Mouse (Mus musculus) adrenal gland (tissue): ENCODE results near the gene Gm17490.

Experiments
- intact Hi-C: fragments of 180-260 bp; cut with DNase I; formaldehyde crosslinking; loops from one replicate; pipeline ENCODE4 v1.15.1; 2025
- long read RNA-seq, 2 experiments: library from polyadenylated mRNA; unstranded; transcript quantifications; one replicate each; pipeline ENCODE4 v2.0.0; 2020; ENCODE audit warnings: borderline replicate concordance in 1 of 2; ENCODE audit not compliant: insufficient replicate concordance in 1 of 2

Gene Gm17490
- long read RNA-seq, experiment 1: 0 reads
- long read RNA-seq, experiment 2: 0 reads

DNA sequence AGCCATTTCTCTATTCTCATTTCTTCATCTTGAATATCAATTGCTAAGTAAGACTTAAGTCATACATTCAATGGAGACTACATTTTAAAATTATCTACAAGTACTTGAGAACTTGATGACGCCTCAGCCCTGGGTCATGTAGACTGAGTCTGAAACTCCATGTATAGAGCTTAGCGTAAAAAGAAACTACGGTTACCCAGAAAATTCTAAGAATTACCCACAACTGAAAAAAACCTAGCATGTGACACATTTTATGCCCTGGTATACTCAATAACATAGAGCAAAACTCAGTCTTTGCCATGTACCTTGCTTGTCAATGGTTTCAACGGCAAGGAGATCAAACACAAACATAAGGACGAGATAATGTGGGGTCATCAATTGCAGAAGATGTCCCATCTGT is at the start of gene Gm17490:
Gm17490 (minus strand) TSS at position 375 of the 400 bp plus-strand sequence.
- intact Hi-C loops: no loop called here

- intact Hi-C loops: no loop called here
These were observed 46.1 kb upstream of the Gm17490 start for GRCm38 (mm10) chr2:11672144-11672543.

DNA sequence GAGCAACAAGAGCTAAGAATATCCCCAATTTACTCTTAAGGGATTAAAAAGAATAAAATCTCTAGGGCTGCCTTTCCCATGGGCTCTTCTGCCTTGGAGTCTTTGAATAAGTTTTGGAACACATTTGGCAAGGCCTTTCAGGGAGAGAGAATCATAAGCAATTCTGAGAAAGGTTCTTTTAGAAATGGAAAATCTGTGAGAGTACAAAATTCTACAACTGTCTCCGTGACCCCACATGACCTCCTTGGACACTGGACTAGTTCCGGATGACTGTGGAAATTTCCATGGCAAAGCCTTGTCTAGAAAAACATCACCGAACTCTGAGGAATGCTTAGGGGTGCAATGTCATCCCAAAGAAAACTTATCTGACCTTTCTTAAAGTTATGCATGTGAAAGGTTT is 39.3 kb upstream of the Gm17490 start:
- intact Hi-C loops: no loop called here

DNA sequence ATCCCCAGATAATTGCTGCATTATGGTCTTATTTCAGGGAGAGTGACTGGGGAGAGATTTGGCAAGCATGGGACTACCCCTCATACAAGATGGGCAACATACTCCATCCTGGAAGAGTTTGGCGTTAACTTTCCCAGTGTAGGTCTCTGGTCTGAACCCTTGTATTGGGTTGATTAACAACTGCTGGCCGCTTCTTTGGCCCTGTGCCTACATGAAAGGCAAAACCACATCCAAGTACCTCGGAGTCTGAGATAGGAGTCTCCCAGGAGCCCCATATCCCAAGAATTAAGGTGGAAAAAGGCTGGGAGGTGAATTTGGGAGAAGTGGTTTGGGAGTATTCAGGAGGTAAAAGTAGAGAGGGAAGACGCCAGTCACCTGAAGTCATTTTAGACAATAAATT is 38.7 kb upstream of the Gm17490 start:
- intact Hi-C loops: no loop called here

DNA sequence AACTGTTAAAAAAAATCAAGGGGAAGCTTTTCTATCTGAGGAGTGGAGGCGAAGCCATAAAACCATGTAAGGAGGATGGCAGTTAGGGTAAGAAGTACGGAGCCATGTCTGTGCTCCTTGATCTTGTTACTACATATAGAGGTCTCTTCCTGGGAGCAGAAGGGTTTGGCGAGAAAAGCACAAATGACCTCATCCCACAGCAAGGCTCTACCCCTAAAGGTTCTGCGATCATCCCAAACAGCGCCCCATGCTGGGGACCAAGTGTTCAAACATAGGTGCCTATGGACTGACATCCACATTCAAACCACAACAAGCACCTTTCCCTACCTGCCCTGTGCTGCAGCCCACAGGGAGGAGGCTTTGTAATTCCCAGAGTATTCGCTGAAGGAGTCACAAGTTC is 38.3 kb upstream of the Gm17490 start:
- intact Hi-C loops: no loop called here

DNA sequence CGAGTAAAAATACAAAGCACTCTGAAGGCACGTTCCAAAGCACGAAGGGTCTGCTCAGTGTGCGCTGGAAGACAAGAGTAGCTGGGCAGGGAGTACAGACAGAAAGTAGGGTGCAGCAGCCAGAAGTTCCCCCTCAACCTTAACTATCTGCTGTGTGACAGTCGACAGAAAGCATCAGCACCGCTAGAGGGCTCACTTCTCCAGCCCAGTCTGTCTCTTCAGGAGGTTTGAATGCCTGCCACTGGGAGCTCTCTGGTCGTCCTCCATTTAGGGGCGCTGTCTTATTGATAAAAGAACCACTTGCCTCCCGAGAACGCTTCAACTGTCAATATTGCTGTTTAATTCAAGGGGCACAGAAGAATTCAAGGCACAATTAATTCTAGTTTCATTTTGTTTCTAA is 37.9 kb upstream of the Gm17490 start:
- intact Hi-C loops: no loop called here

DNA sequence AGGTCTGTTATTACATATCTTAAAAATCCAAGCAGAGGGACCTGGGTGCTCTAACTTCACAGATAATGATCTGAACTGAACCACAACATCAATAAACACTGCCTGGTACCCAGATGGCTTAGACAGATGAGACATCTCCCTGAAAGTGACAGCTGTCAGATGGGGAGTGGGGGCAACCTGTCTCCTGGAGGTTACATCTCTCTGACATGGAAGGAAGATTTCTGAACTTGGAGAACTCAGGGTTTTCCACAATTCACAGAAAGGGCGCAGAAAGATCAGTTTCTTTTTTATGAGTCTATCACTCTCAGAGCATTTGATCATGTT is 36.8 kb upstream of the Gm17490 start:
- intact Hi-C loops: no loop called here

DNA sequence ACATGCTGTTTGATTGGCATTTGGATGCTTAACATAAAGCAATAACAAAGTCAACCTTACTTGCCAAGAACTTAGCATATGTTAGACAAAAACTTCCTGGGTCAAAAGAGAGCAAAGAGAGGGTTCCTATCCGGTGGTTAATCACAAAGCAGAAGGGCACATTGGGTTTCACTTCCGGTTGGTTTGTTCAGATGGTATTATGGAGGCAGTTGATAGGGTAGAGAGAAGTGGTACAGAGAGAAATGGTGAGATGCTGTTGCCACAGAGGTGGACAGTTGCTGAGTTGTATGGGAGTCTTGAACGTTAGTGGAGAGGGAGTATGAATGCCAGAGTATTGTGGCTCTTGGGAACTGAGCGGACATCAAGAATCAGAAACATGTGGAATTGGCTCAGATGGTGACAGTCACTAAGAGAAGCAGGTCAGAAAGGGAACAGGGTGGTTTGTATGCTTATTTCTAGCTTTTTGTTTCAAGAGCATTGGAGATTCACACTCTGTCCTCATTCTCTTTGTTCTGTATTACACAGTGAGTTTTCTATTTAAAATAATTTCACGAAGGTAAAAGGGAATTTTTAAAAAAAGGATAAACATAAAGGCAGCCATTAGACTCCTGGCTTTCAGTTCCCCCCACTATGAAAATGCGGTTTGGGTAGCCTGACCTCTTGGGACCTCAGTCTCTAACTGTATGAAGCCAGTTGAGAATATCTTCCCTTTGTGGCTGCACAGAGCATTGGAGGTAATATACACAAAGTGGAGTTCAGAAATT is 36.3 kb upstream of the Gm17490 start:
- intact Hi-C loops: no loop called here

GRCm38 (mm10) chr2:11659263-11659662 is 33.2 kb upstream of the Gm17490 start:
- intact Hi-C loops: no loop called here

DNA sequence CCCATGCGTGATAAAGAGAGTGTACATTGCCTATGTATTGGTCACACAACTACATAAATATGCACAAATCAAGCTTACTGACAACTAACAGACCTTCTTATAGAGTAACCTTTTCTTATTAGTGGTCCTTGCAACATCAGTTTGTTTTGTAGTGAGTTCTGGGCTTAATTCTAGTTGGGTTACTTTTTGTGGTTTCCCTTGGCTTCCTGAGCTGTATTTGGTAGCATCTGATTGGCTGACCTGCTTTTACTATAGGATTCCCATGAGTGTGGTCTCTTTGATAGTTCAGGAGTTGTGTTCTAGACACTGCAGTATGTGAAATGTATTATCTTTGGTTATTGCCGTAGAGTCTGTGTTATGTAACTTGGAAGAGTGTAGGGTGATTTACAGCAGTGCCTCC is 31.5 kb upstream of the Gm17490 start:
- intact Hi-C loops: no loop called here

- intact Hi-C loops: no loop called here
These were observed 29.2 kb upstream of the Gm17490 start for GRCm38 (mm10) chr2:11654990-11655931.

- intact Hi-C loops: no loop called here
These were observed 27.7 kb upstream of the Gm17490 start for GRCm38 (mm10) chr2:11653780-11654179.

GRCm38 (mm10) chr2:11653330-11653729 is 27.3 kb upstream of the Gm17490 start:
- intact Hi-C loops: no loop called here

DNA sequence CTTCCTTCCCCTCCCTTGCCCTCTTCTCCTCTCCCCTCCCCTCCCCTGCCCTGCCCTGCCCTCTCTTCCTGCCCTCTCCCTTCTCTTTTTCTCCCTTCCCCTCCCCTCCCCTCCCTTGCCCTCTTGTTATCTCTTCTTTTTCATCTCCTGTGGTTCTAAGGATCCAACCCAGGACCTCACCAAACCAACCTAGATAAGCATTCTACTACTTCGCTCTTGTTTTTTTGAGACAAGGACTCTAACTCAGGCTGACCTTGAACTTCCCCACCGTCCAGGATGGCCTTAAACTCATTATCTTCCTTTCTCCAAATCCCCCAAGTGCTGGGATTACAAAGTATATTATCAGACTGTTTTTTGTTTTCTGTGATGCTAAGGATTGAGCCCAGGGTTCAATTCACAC is 26.7 kb upstream of the Gm17490 start:
- intact Hi-C loops: no loop called here

DNA sequence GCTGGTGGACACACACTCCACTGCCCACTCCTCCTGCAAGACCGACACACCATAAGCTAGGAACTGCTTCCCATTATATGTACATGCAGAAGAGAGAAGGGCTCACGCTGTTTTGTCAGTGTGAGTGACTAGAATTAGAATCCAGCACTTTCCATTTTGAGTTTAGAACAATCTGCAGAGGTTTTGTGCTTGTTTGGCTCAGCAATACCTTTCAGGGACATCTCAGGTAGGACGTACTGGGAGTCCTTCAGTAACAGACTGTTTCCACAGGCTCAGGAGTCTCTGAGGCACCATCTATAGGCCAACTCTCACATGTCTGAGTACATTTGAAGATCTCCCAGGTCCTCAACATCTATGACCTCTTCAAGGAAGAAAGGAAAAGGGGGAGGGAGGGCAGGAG is 26.1 kb upstream of the Gm17490 start:
- intact Hi-C loops: no loop called here

DNA sequence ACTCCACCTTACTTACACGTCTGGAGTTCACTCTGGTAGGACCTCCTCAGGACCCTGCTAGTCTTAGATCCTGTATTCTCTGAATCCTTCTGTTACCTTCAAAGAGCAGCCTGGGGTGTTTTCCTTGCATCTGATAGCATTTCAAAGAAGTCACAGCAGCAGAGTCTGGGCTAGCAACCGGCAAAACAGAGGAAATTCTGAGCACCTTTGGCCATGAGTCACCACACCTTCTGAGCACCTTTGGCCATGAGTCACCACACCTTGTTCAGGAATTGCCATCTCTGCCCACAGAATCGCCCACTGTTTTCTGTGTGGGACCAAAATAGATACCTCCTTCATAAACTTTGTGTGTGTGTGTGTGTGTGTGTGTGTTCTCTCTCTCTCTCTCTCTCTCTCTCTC is 25.4 kb upstream of the Gm17490 start:
- intact Hi-C loops: no loop called here

- intact Hi-C loops: no loop called here
These were observed 19.2 kb upstream of the Gm17490 start for GRCm38 (mm10) chr2:11645297-11645696.

GRCm38 (mm10) chr2:11644057-11644456 is 18.0 kb upstream of the Gm17490 start:
- intact Hi-C loops: no loop called here

DNA sequence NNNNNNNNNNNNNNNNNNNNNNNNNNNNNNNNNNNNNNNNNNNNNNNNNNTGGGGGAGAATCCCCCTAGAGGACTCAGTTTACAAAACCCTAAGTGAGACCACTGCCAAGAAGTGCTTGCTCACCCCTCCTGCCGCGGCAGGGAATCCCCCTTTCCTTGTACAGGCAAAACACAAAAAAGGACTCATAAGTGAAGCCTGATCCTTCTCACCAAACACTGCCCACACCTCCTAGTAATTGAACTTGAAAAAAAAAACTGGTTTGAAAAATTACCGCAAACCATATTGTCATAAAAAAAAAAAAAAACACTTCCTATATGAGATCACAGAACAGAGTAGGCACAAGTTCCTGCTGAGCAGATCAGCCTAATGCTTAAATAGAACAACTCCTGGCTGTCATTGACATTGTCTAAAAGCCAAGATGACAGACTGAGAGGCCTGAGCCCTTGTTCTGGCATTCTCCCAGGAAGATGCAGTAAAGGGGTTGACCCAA is 16.4 kb upstream of the Gm17490 start, which contains the start of gene Il2ra:
Il2ra (plus strand) TSS at position 357 of the 491 bp plus-strand sequence.
- intact Hi-C loops: no loop called here

DNA sequence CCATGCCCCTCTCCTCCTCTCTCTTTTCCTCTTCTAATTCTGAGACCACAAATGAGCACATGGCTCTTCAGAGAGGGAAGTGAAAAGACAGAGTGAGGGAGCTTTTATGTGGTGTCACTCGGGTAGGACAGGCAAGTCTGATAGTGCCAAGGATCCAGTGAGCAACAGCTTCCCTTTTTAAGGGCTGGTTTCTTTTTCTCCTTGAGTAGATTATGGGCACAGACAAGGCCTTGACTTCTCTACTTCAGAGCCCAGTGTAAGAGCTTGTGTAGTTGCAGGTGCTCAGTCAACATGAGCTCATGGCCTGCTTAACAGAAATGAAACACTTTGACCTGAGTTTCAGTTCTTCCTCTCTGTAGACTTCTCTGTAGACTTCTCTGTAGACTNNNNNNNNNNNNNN is 11.1 kb upstream of the Gm17490 start:
- intact Hi-C loops: no loop called here

- intact Hi-C loops: no loop called here
These were observed 10.0 kb upstream of the Gm17490 start for GRCm38 (mm10) chr2:11636138-11636480.

DNA sequence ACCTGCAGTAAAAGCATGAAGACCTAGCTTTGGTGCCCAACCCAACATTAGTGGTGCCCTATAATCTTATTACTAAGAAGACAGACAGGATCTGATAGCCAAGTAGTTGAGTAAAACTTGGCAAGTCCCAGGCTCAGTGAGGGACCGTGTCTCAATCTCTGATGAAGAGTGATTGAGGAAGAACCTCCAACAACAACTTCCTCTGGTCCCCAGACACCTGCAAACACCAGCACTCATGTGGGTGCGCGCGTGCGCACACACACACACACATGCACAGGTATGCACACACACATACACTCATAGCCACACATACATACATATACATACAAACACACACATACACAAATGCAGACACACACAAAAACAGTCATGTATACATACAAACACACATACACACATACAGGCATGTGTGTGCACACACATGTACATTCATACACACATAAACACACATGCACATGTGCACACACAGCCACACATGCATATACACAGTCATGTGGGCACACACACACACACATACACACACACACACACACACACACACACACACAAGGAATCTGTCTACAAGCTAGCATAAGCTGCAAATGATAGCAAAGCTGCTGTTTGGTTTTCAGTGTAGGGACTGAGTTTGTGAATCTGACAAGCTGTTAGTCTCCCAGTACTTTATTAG is 9.5 kb upstream of the Gm17490 start:
- intact Hi-C loops: no loop called here
